Mouse (Mus musculus): Measurements from ENCODE around the gene Erp27. TPM values are rescaled to one million over a fixed set of nuclear protein-coding genes. Genes with fewer than 3 reads are reported as not detected.

The Erp27 gene
- total and polyA plus RNA-seq, 2 experiments from 2014 or later, result 0.19 to 0.92 TPM

DNA sequence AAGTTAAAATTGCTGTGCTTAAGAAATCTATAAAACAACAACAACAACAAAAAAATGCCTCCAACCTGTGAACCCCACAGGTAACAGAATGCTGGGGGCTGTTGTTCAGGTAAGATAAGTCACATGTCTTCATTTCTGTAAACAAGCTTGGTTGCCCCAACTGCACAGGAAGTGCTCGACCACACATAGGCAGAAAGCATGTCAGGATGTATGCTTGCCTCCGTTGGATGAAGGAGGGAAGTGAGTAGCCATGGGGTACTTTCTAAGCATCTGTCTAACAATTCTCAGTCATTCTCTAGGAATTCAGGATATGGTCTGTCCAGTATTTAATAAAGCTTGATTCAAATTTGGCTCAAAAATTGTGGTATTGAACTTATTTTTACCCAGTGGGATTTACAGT, 23.0 kb downstream of the Erp27 start:
- Histone ChIP-seq H3K4me1 (ENCODE audit: insufficient read depth) (no peaks in the 10 kb centered on the region), H3K9ac (no peak overlapping the region), H3K4me3 (ENCODE audit: low read depth, low read length) (no peak overlapping the region), H3K4me2 (ENCODE audit: low read depth) (no peak overlapping the region), H3K9me3 (ENCODE audit: low read length) (no peaks in the 10 kb centered on the region), H3K27me3 (ENCODE audit: insufficient read depth, low read length) (no peaks in the 10 kb centered on the region), H3K27ac (ENCODE audit: low read depth, low read length) (no peak overlapping the region), H3K36me3 (ENCODE audit: insufficient read depth) (no peaks in the 10 kb centered on the region)
- DNase-seq, result no peak
- WGBS, result 86% methylated on average over 2 of the region's 2 CpGs
- TF ChIP-seq CTCF (IDR thresholded peaks at IDR 0.05; ENCODE audit: low read depth), result no peak
- no peak for ATAC-seq

DNA sequence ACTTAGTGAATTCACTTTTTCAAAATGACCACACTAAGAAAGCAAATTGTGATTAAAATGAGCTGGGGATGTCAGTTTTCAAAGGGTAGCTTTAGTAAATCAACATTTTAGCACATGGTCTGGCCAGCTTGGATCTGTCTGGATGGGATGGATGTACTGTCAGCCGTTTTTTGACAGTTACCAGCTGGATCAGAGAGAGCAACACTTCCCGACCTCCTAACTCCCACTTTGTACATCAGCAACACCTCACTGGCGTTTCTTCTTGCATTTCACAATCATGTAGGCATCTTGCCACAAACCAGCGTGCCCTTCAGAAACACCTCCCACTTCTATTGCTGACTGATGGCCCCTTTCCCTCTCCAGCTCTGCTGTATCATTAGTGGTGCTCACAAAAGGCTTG, 23.8 kb downstream of the Erp27 start:
- no peak for TF ChIP-seq CTCF (IDR thresholded peaks at IDR 0.05; ENCODE audit: low read depth)
- H3K9me3 ChIP-seq (ENCODE audit: low read length), result no peaks in the 10 kb centered on the region
- 61% methylated on average over 4 of the region's 4 CpGs for WGBS

DNA sequence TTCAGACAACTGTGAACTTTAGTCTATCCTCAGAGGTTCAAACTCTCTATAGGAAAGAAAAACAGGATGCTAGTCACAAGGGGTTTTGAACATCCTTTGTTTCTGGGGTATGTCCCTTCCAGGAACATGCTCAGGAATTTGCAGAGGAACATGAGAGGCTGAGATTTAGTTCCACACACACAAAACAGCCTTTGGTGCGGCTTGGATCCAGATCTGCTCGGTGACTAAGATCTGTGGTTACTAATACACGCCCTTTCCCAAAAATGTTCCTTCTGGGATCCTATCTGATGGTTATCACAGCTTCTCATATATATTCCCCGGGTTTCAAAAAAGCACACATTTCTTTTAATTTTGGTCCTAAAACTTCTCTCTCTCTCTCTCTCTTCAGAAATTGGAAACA, 24.2 kb downstream of the Erp27 start:
- no peaks in the 10 kb centered on the region for H3K9me3 ChIP-seq (ENCODE audit: low read length)
- ATAC-seq (no peak), DNase-seq (no peak)
- no peak overlapping the region for H3K27ac ChIP-seq (ENCODE audit: low read depth, low read length)
- H3K4me1 ChIP-seq (ENCODE audit: insufficient read depth), result no peaks in the 10 kb centered on the region
- no peak overlapping the region for H3K4me3 ChIP-seq (ENCODE audit: low read depth, low read length)
- H3K9ac ChIP-seq, result no peak overlapping the region
- H3K4me2 ChIP-seq (ENCODE audit: low read depth), result no peak overlapping the region
- no peaks in the 10 kb centered on the region for H3K27me3 ChIP-seq (ENCODE audit: insufficient read depth, low read length)
- no peaks in the 10 kb centered on the region for H3K36me3 ChIP-seq (ENCODE audit: insufficient read depth)
- 84% methylated on average over 4 of the region's 4 CpGs for WGBS
- TF ChIP-seq CTCF (IDR thresholded peaks at IDR 0.05; ENCODE audit: low read depth), result no peak

More for the DNA sequence above, 23.8 kb downstream of the Erp27 start:
- ATAC-seq, result no peak
- H3K4me2 ChIP-seq (ENCODE audit: low read depth), result no peak overlapping the region
- H3K36me3 ChIP-seq (ENCODE audit: insufficient read depth), result no peaks in the 10 kb centered on the region
- H3K27me3 ChIP-seq (ENCODE audit: insufficient read depth, low read length), result no peaks in the 10 kb centered on the region
- H3K27ac ChIP-seq (ENCODE audit: low read depth, low read length), result no peak overlapping the region
- H3K4me3 ChIP-seq (ENCODE audit: low read depth, low read length), result no peak overlapping the region
- no peak overlapping the region for H3K9ac ChIP-seq
- H3K4me1 ChIP-seq (ENCODE audit: insufficient read depth), result no peaks in the 10 kb centered on the region
- no peak for DNase-seq

DNA sequence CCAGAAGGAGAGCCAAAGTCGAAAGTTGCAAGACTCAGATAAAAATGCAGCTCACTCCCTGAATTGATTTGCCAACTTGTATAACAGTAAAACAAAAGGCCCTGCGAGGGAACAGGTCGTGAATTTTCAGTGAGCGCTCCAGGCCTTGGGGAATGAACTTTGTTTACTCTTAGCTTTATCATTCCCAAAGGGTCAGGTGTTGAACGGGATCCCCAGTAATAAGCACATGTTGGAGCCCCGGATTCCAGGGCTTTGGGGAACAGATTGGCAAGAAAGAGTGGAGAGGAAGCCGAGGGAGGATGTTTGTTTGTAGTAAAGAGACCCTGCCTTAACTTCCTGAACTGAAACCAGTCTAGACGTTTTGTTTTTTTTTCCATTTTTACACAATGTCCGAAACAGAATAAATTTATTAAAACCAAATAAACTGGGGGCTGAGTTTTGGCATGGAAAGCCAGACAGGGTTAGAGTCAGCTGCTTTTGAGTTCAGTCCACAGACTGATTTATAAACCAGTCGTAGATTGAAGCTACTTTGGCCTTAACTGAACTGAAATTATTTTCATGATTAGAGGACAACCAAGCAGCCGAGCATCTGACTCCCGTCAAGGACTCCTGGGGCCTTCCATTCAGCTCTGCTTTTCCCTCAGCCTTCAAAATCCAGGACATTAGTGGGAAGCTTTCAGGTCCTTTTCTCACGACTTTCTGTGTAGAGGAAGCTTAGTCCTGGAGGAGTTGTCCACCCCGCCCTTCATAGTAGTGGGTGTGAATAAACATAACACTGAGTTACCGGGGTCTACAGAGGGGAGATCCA, 27.2 kb downstream of the Erp27 start:
- 61% methylated on average over 15 of the region's 15 CpGs for WGBS
- DNase-seq, result no peak
- no peak for ATAC-seq
- Histone ChIP-seq H3K36me3 (ENCODE audit: insufficient read depth) (no peaks in the 10 kb centered on the region), H3K27me3 (ENCODE audit: insufficient read depth, low read length) (no peaks in the 10 kb centered on the region), H3K9me3 (ENCODE audit: low read length) (no peaks in the 10 kb centered on the region), H3K9ac (no peak overlapping the region), H3K4me3 (ENCODE audit: low read depth, low read length) (no peak overlapping the region), H3K27ac (ENCODE audit: low read depth, low read length) (no peak overlapping the region), H3K4me2 (ENCODE audit: low read depth) (no peak overlapping the region), H3K4me1 (ENCODE audit: insufficient read depth) (no peaks in the 10 kb centered on the region)
- TF ChIP-seq CTCF (IDR thresholded peaks at IDR 0.05; ENCODE audit: low read depth), result no peak

DNA sequence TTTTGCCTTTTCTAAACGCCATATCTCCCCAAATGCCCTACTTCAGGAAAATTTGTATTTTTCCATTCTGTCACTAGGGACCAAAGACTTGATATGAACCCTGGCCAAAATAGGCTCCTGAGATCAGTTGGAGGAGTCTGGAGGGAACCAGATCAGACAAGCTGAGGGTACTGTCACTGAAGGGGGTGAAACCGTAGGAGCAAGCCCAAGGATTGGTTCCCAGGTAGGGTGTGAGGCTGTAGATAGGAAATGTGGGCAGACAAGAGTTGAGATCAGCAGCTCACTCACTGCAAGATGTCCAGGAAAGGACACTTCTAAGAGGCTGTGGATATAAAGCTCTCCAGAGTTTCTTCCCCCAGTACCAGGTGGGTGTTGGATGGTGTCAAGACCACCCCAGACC, 30.0 kb downstream of the Erp27 start:
- WGBS, result 93% methylated on average over 2 of the region's 2 CpGs
- no peak overlapping the region for H3K9ac ChIP-seq
- H3K27me3 ChIP-seq (ENCODE audit: insufficient read depth, low read length), result no peaks in the 10 kb centered on the region
- H3K4me3 ChIP-seq (ENCODE audit: low read depth, low read length), result no peak overlapping the region
- no peak overlapping the region for H3K4me2 ChIP-seq (ENCODE audit: low read depth)
- H3K36me3 ChIP-seq (ENCODE audit: insufficient read depth), result no peaks in the 10 kb centered on the region
- DNase-seq (no peak), ATAC-seq (no peak)
- no peak overlapping the region for H3K27ac ChIP-seq (ENCODE audit: low read depth, low read length)
- no peaks in the 10 kb centered on the region for H3K9me3 ChIP-seq (ENCODE audit: low read length)
- TF ChIP-seq CTCF (IDR thresholded peaks at IDR 0.05; ENCODE audit: low read depth), result no peak
- no peaks in the 10 kb centered on the region for H3K4me1 ChIP-seq (ENCODE audit: insufficient read depth)

DNA sequence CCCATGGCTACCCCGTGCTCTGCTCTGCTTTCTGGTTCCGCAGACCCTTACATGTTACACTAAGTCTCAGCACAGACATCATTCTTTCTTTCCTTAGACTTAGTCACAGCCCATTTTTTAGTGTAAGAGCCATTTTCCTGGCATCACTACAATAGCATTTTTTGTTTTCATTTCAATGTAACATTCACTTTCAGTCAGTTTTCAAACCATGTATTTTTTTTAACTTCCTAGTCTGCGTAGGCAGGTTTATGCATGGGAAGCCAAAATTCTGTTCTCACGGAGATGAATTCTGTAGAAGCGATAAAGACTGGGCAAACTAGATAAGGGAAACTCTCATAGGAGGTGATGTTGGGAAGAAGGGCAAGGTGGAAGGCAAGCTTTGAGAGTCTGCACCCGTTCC, 32.4 kb downstream of the Erp27 start:
- Histone ChIP-seq H3K4me2 (ENCODE audit: low read depth) (no peak overlapping the region), H3K4me3 (ENCODE audit: low read depth, low read length) (no peak overlapping the region), H3K36me3 (ENCODE audit: insufficient read depth) (no peaks in the 10 kb centered on the region), H3K9ac (no peak overlapping the region), H3K9me3 (ENCODE audit: low read length) (no peaks in the 10 kb centered on the region), H3K27me3 (ENCODE audit: insufficient read depth, low read length) (no peaks in the 10 kb centered on the region), H3K4me1 (ENCODE audit: insufficient read depth) (no peaks in the 10 kb centered on the region), H3K27ac (ENCODE audit: low read depth, low read length) (no peak overlapping the region)
- DNase-seq (no peak), ATAC-seq (no peak)
- TF ChIP-seq CTCF (IDR thresholded peaks at IDR 0.05; ENCODE audit: low read depth), result no peak
- 85% methylated on average over 6 of the region's 6 CpGs for whole genome bisulfite sequencing

DNA sequence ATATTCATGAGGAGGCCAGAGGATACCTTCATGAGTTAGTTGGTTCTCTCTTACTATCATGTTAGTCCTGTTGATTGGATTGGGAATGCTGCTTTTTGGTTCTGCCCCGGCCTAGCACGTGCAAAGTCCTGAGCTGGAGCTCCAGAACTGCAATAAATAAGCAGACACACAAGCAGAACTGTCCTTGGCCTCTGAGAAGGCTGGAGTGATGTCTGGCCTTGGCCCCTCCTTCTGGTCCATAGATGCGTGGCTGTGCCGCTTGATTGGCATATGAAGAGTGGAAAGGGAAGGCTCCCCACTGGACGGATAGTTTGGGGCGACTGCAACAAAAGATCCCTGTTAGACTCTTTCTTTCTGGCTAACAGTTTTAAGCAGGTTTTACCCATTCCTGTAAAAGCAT, 32.9 kb downstream of the Erp27 start:
- H3K4me2 ChIP-seq (ENCODE audit: low read depth), result no peak overlapping the region
- H3K4me1 ChIP-seq (ENCODE audit: insufficient read depth), result no peaks in the 10 kb centered on the region
- no peak for ATAC-seq
- H3K27me3 ChIP-seq (ENCODE audit: insufficient read depth, low read length), result no peaks in the 10 kb centered on the region
- no peak for DNase-seq
- TF ChIP-seq CTCF (IDR thresholded peaks at IDR 0.05; ENCODE audit: low read depth), result no peak
- no peaks in the 10 kb centered on the region for H3K9me3 ChIP-seq (ENCODE audit: low read length)
- no peak overlapping the region for H3K9ac ChIP-seq
- H3K27ac ChIP-seq (ENCODE audit: low read depth, low read length), result no peak overlapping the region
- 78% methylated on average over 6 of the region's 6 CpGs for WGBS
- no peak overlapping the region for H3K4me3 ChIP-seq (ENCODE audit: low read depth, low read length)
- H3K36me3 ChIP-seq (ENCODE audit: insufficient read depth), result no peaks in the 10 kb centered on the region
